9 mouse cellular contexts compared by ENCODE assay signal in the genomic region with DNA sequence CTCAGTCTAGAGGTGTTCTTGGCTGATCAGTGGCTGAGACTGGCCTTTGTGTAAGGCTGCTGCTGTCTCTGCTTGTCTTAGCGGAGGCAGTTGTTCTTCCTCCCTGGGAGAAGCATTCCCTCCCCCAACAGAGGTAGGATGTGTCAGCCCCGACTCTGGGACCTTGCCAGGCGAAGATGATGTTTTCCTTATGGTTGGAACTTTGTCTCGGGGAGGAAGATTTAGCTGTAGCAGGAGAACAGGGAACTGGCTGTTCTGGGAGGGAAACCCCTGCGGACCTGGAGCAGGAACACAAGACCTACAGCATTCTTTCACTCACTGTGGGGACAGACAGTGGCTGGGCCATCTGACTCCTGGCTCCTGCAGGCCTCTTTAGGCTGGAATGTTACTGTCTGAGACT. TPM values are rescaled to one million over a fixed set of nuclear protein-coding genes. Genes with fewer than 3 reads are reported as not detected.
DNase-seq lines count a peak whose midpoint lies in the region; ATAC-seq lines count a peak whose summit lies in the region.
"Had no signal": no experiment of that assay in that cellular context is flagged by ENCODE, and none has a peak within 500 bp of the region (broad histone marks: within the 10 kb centered on the region; RNA-seq: fewer than 3 reads in every experiment).

No protein-coding gene starts in this region.

- no peaks in the 10 kb centered on the region for H3K27me3 ChIP-seq in neural tube, embryonic 11.5 days (ENCODE audit: control insufficient read depth, insufficient read depth, low read length)
- no peaks in the 10 kb centered on the region for H3K27me3 ChIP-seq in intestine, embryonic 15.5 days (replicated peaks)
- H3K27me3 ChIP-seq in stomach, embryonic 16.5 days (ENCODE audit: control insufficient read depth, insufficient read depth, low read length): no peaks in the 10 kb centered on the region
- H3K27me3 ChIP-seq in neural tube, embryonic 15.5 days (replicated peaks): no peaks in the 10 kb centered on the region
- H3K27me3 ChIP-seq in hindbrain, embryonic 10.5 days (ENCODE audit: insufficient read depth, poor library complexity, severe bottlenecking): no peaks in the 10 kb centered on the region

- no peak overlapping the region for H3K4me2 ChIP-seq in neural tube, embryonic 11.5 days (ENCODE audit: low read depth)
- no peak overlapping the region for H3K4me2 ChIP-seq in intestine, embryonic 15.5 days (replicated peaks)
- 0 out of 2 replicates have a peak overlapping the region, but pooled peaks have one; percentile 10 for H3K4me2 ChIP-seq in stomach, embryonic 16.5 days (ENCODE audit: low read depth, low read length)
- no peak overlapping the region for H3K4me2 ChIP-seq in neural tube, embryonic 15.5 days

- WGBS in neural tube, embryonic 11.5 days: 53% methylated on average over 5 of the region's 5 CpGs
- 30% methylated on average over 5 of the region's 5 CpGs for WGBS in intestine, embryonic 15.5 days
- 24% methylated on average over 5 of the region's 5 CpGs for WGBS in stomach, embryonic 16.5 days
- WGBS in neural tube, embryonic 15.5 days: 64% methylated on average over 5 of the region's 5 CpGs
- 46% methylated on average over 5 of the region's 5 CpGs for WGBS in hindbrain, embryonic 10.5 days

- H3K36me3 ChIP-seq in neural tube, embryonic 11.5 days (ENCODE audit: control insufficient read depth, insufficient read depth, low read length): no peaks in the 10 kb centered on the region
- H3K36me3 ChIP-seq in intestine, embryonic 15.5 days: no peaks in the 10 kb centered on the region
- H3K36me3 ChIP-seq in stomach, embryonic 16.5 days (ENCODE audit: control insufficient read depth, insufficient read depth, low read length): no peaks in the 10 kb centered on the region
- H3K36me3 ChIP-seq in neural tube, embryonic 15.5 days: no peaks in the 10 kb centered on the region
- H3K36me3 ChIP-seq in hindbrain, embryonic 10.5 days: no peaks in the 10 kb centered on the region

- no peak overlapping the region for H3K9ac ChIP-seq in neural tube, embryonic 11.5 days (ENCODE audit: low read length)
- no peak overlapping the region for H3K9ac ChIP-seq in intestine, embryonic 15.5 days
- peak overlapping the region; percentile 44; the same call in 1 of the 2 replicates for H3K9ac ChIP-seq in stomach, embryonic 16.5 days (ENCODE audit: low read length)
- H3K9ac ChIP-seq in neural tube, embryonic 15.5 days (replicated peaks): no peak overlapping the region

- H3K4me3 ChIP-seq in neural tube, embryonic 11.5 days (ENCODE audit: low read depth, low read length): no peak overlapping the region
- no peak overlapping the region for H3K4me3 ChIP-seq in intestine, embryonic 15.5 days (replicated peaks)
- H3K4me3 ChIP-seq in stomach, embryonic 16.5 days (replicated peaks; ENCODE audit: low read length): no peak overlapping the region
- H3K4me3 ChIP-seq in neural tube, embryonic 15.5 days (replicated peaks): no peak overlapping the region
- H3K4me3 ChIP-seq in hindbrain, embryonic 10.5 days: no peak overlapping the region

- no peak for ATAC-seq in neural tube, embryonic 11.5 days (ENCODE audit: insufficient read depth, low FRiP score, low TSS enrichment)
- no peak; the same call in 1 of the 2 replicates for ATAC-seq in intestine, embryonic 15.5 days
- ATAC-seq in stomach, embryonic 16.5 days (ENCODE audit: insufficient read depth, low FRiP score): no peak
- no peak for ATAC-seq in neural tube, embryonic 15.5 days (ENCODE audit: low FRiP score)

- no peaks in the 10 kb centered on the region for H3K9me3 ChIP-seq in neural tube, embryonic 11.5 days (ENCODE audit: control insufficient read depth, low read length)
- H3K9me3 ChIP-seq in intestine, embryonic 15.5 days: no peaks in the 10 kb centered on the region
- no peaks in the 10 kb centered on the region for H3K9me3 ChIP-seq in stomach, embryonic 16.5 days (replicated peaks; ENCODE audit: control insufficient read depth, low read length)
- H3K9me3 ChIP-seq in neural tube, embryonic 15.5 days (replicated peaks): no peaks in the 10 kb centered on the region
- no peaks in the 10 kb centered on the region for H3K9me3 ChIP-seq in hindbrain, embryonic 10.5 days

- H3K27ac ChIP-seq in neural tube, embryonic 11.5 days (ENCODE audit: low read depth, low read length): no peak overlapping the region
- H3K27ac ChIP-seq in intestine, embryonic 15.5 days: peak overlapping the region; percentile 40; the same call in 1 of the 2 replicates
- peak overlapping the region; percentile 59 for H3K27ac ChIP-seq in stomach, embryonic 16.5 days (ENCODE audit: low read length)
- H3K27ac ChIP-seq in neural tube, embryonic 15.5 days (replicated peaks): no peak overlapping the region
- H3K27ac ChIP-seq in hindbrain, embryonic 10.5 days: no peak overlapping the region

- peak; percentile 9 for DNase-seq in neural tube, embryonic 11.5 days (ENCODE audit: low spot score)
- DNase-seq in neural tube, embryonic 10.5 days (ENCODE audit: extremely low spot score, low spot score): no peak
- peak; percentile 24 for DNase-seq in gonadal fat pad, adult 2 months (ENCODE audit: low read depth)
- DNase-seq in layer of hippocampus, postnatal 14 days (ENCODE audit: low spot score in 2 of 2): no peak
- DNase-seq in hindbrain, embryonic 10.5 days (ENCODE audit: low spot score): no peak

- no peaks in the 10 kb centered on the region for H3K4me1 ChIP-seq in neural tube, embryonic 11.5 days (ENCODE audit: control insufficient read depth, insufficient read depth, low read length)
- peaks cover 24% of the 10 kb centered on the region for H3K4me1 ChIP-seq in intestine, embryonic 15.5 days (replicated peaks)
- peaks cover 21% of the 10 kb centered on the region for H3K4me1 ChIP-seq in stomach, embryonic 16.5 days (ENCODE audit: control insufficient read depth, insufficient read depth, low read length)
- no peaks in the 10 kb centered on the region for H3K4me1 ChIP-seq in neural tube, embryonic 15.5 days
- peaks cover 32% of the 10 kb centered on the region for H3K4me1 ChIP-seq in hindbrain, embryonic 10.5 days (replicated peaks)

RNA-seq across cellular contexts. Expression of a gene that starts 15.1 kb away (rescaled TPM):
- 0.76 and 1.1 TPM in 2 replicates for polyA plus RNA-seq in neural tube, embryonic 11.5 days (2014; fragmentation: Nextera tagmentation; extraction: Ambion mirVana)
- polyA plus RNA-seq in gonadal fat pad, adult 2 months (2012; rRNA removed): 0.08 and 0.15 TPM in 2 replicates
- 4.0 and 5.2 TPM in 2 replicates for polyA plus RNA-seq in intestine, embryonic 15.5 days (2015; fragmentation: Nextera tagmentation; extraction: Ambion mirVana)
- polyA plus RNA-seq in stomach, embryonic 16.5 days (2015; fragmentation: Nextera tagmentation; extraction: Ambion mirVana): 0.57 and 1.9 TPM in 2 replicates
- total RNA-seq in layer of hippocampus, postnatal 14 days (2021): 1 to 10 TPM in 1 of 2 experiments, under 1 TPM in 1; 0.86 to 1.4 TPM
- polyA plus RNA-seq in neural tube, embryonic 15.5 days (2015; fragmentation: Nextera tagmentation; extraction: Ambion mirVana): 0.47 and 0.49 TPM in 2 replicates
- polyA plus RNA-seq in hindbrain, embryonic 10.5 days (2016; fragmentation: Nextera tagmentation; extraction: Ambion mirVana): 0.04 and 0.07 TPM in 2 replicates

RNA-seq across cellular contexts. Expression of a gene that starts 42.1 kb away (rescaled TPM):
- not detected in 2 replicates for polyA plus RNA-seq in neural tube, embryonic 11.5 days (2014; fragmentation: Nextera tagmentation; extraction: Ambion mirVana)
- 0.43 and 0.44 TPM in 2 replicates for polyA plus RNA-seq in gonadal fat pad, adult 2 months (2012; rRNA removed)
- polyA plus RNA-seq in intestine, embryonic 15.5 days (2015; fragmentation: Nextera tagmentation; extraction: Ambion mirVana): 5.1 and 6.9 TPM in 2 replicates
- polyA plus RNA-seq in stomach, embryonic 16.5 days (2015; fragmentation: Nextera tagmentation; extraction: Ambion mirVana): 0.61 and 0.77 TPM in 2 replicates
- not detected for total RNA-seq in layer of hippocampus, postnatal 14 days (2021)
- polyA plus RNA-seq in neural tube, embryonic 15.5 days (2015; fragmentation: Nextera tagmentation; extraction: Ambion mirVana): 0.05 and 0.17 TPM in 2 replicates
- polyA plus RNA-seq in hindbrain, embryonic 10.5 days (2016; fragmentation: Nextera tagmentation; extraction: Ambion mirVana): not detected in 2 replicates
- total RNA-seq: layer of hippocampus, postnatal 25 days had no signal

Comparison
In these comparisons a context has a peak if more than half of its experiments do, and no peak if none do; other contexts are left out.
1. DNase-seq: peak in neural tube, embryonic 11.5 days (single experiment) and gonadal fat pad, adult 2 months (single experiment); none in neural tube, embryonic 10.5 days (single experiment), layer of hippocampus, postnatal 14 days (0 of 2) and hindbrain, embryonic 10.5 days (single experiment).
2. H3K27ac ChIP-seq: peak in intestine, embryonic 15.5 days (single experiment) and stomach, embryonic 16.5 days (single experiment); none in neural tube, embryonic 11.5 days (single experiment), neural tube, embryonic 15.5 days (single experiment) and hindbrain, embryonic 10.5 days (single experiment).